Mouse (Mus musculus): Measurements from ENCODE around the gene Cngb1.

The Cngb1 gene

GRCm38 (mm10) chr8:95306431-95306830 is at the start of gene Cngb1:
Gene Cngb1, minus strand, starts transcription at chr8:95306585.
- in situ Hi-C loops (cut with MboI; ENCODE audit: low pct_unique_long_range_greater_than_20kb in 1 of 2, low sequenced_read_pairs in 2 of 2, unreplicated experiment in 1 of 2), result loop anchor here (5.0 to 10.0 kb wide), 2 partner anchors 44 to 52 kb away; no protein-coding TSS in a partner anchor

GRCm38 (mm10) chr8:95354606-95355005 is 48.2 kb upstream of the Cngb1 start:
- in situ Hi-C loops (cut with MboI; ENCODE audit: low pct_unique_long_range_greater_than_20kb in 1 of 2, low sequenced_read_pairs in 2 of 2, unreplicated experiment in 1 of 2), result loop anchor here (5.0 to 25.0 kb wide), 3 partner anchors 73 to 558 kb away; no protein-coding TSS in a partner anchor

GRCm38 (mm10) chr8:95352871-95353866 is 46.8 kb upstream of the Cngb1 start:
- in situ Hi-C loops (cut with MboI; ENCODE audit: low pct_unique_long_range_greater_than_20kb in 1 of 2, low sequenced_read_pairs in 2 of 2, unreplicated experiment in 1 of 2), result loop anchor here (5.0 to 25.0 kb wide), 3 partner anchors 74 to 559 kb away; no protein-coding TSS in a partner anchor

- in situ Hi-C loops (cut with MboI; ENCODE audit: low pct_unique_long_range_greater_than_20kb in 1 of 2, low sequenced_read_pairs in 2 of 2, unreplicated experiment in 1 of 2), result loop anchor here (5.0 to 25.0 kb wide), 3 partner anchors 75 to 560 kb away; no protein-coding TSS in a partner anchor
Observed at GRCm38 (mm10) chr8:95352151-95352870, 45.9 kb upstream of the Cngb1 start, which contains the start of gene Mmp15. Gene Mmp15, plus strand, starts transcription at chr8:95352268.

GRCm38 (mm10) chr8:95351461-95351860 is 45.1 kb upstream of the Cngb1 start:
- in situ Hi-C loops (cut with MboI; ENCODE audit: low pct_unique_long_range_greater_than_20kb in 1 of 2, low sequenced_read_pairs in 2 of 2, unreplicated experiment in 1 of 2), result loop anchor here (5.0 to 25.0 kb wide), 3 partner anchors 76 to 561 kb away; no protein-coding TSS in a partner anchor

- in situ Hi-C loops (cut with MboI; ENCODE audit: low pct_unique_long_range_greater_than_20kb in 1 of 2, low sequenced_read_pairs in 2 of 2, unreplicated experiment in 1 of 2), result no loop called here
Observed at GRCm38 (mm10) chr8:95348811-95349630, 42.6 kb upstream of the Cngb1 start.

- in situ Hi-C loops (cut with MboI; ENCODE audit: low pct_unique_long_range_greater_than_20kb in 1 of 2, low sequenced_read_pairs in 2 of 2, unreplicated experiment in 1 of 2), result no loop called here
Observed at GRCm38 (mm10) chr8:95348356-95348755, 42.0 kb upstream of the Cngb1 start.

- in situ Hi-C loops (cut with MboI; ENCODE audit: low pct_unique_long_range_greater_than_20kb in 1 of 2, low sequenced_read_pairs in 2 of 2, unreplicated experiment in 1 of 2), result no loop called here
Observed at GRCm38 (mm10) chr8:95346643-95347545, 40.5 kb upstream of the Cngb1 start.

GRCm38 (mm10) chr8:95344668-95345067 is 38.3 kb upstream of the Cngb1 start:
- in situ Hi-C loops (cut with MboI; ENCODE audit: low pct_unique_long_range_greater_than_20kb in 1 of 2, low sequenced_read_pairs in 2 of 2, unreplicated experiment in 1 of 2), result no loop called here

GRCm38 (mm10) chr8:95341721-95342120 is 35.3 kb upstream of the Cngb1 start:
- in situ Hi-C loops (cut with MboI; ENCODE audit: low pct_unique_long_range_greater_than_20kb in 1 of 2, low sequenced_read_pairs in 2 of 2, unreplicated experiment in 1 of 2), result no loop called here

GRCm38 (mm10) chr8:95336363-95336762 is 30.0 kb upstream of the Cngb1 start:
- in situ Hi-C loops (cut with MboI; ENCODE audit: low pct_unique_long_range_greater_than_20kb in 1 of 2, low sequenced_read_pairs in 2 of 2, unreplicated experiment in 1 of 2), result no loop called here

GRCm38 (mm10) chr8:95335706-95336105 is 29.3 kb upstream of the Cngb1 start:
- in situ Hi-C loops (cut with MboI; ENCODE audit: low pct_unique_long_range_greater_than_20kb in 1 of 2, low sequenced_read_pairs in 2 of 2, unreplicated experiment in 1 of 2), result no loop called here

- in situ Hi-C loops (cut with MboI; ENCODE audit: low pct_unique_long_range_greater_than_20kb in 1 of 2, low sequenced_read_pairs in 2 of 2, unreplicated experiment in 1 of 2), result no loop called here
Observed at GRCm38 (mm10) chr8:95332437-95333199, 26.2 kb upstream of the Cngb1 start.

- in situ Hi-C loops (cut with MboI; ENCODE audit: low pct_unique_long_range_greater_than_20kb in 1 of 2, low sequenced_read_pairs in 2 of 2, unreplicated experiment in 1 of 2), result no loop called here
Observed at GRCm38 (mm10) chr8:95331720-95332436, 25.5 kb upstream of the Cngb1 start, which contains the start of the genes Zfp319 and Usb1. Gene Zfp319, minus strand, starts transcription at chr8:95331950. Gene Usb1, plus strand, starts transcription at chr8:95332284.

GRCm38 (mm10) chr8:95331156-95331719 is 24.9 kb upstream of the Cngb1 start:
- in situ Hi-C loops (cut with MboI; ENCODE audit: low pct_unique_long_range_greater_than_20kb in 1 of 2, low sequenced_read_pairs in 2 of 2, unreplicated experiment in 1 of 2), result no loop called here

- in situ Hi-C loops (cut with MboI; ENCODE audit: low pct_unique_long_range_greater_than_20kb in 1 of 2, low sequenced_read_pairs in 2 of 2, unreplicated experiment in 1 of 2), result no loop called here
Observed at GRCm38 (mm10) chr8:95330367-95330766, 24.0 kb upstream of the Cngb1 start.
